Mouse (Mus musculus) ES-Bruce4 (cell line): ENCODE measurements around the gene Fsd2.

Experiments used
- CTCF ChIP-seq: IDR thresholded peaks from one replicate; pipeline ENCODE4 v1.8.1; 2011; ENCODE audit warnings: low read depth, low read length
- EP300 ChIP-seq: IDR thresholded peaks from 2 replicates; pipeline ENCODE4 v1.6.1; 2011; ENCODE audit warnings: low read depth, low read length; ENCODE audit not compliant: insufficient read depth
- POLR2A ChIP-seq: IDR thresholded peaks from one replicate; pipeline ENCODE4 v1.8.1; 2011; ENCODE audit warnings: low read length; ENCODE audit not compliant: insufficient read depth

GRCm38 (mm10) chr7:81560101-81561049, 6.4 kb downstream of the Fsd2 start:
- TF ChIP-seq CTCF (no peak), POLR2A (no peak), EP300 (no peak)
